Mouse (Mus musculus): ENCODE measurements at regions not wholly inside any gene's neighbourhood (a gene's known extent, or its start where the extent isn't known, plus 50 kb on each side); places are given as distances from the start of the nearest gene placed in this dataset.

DNA sequence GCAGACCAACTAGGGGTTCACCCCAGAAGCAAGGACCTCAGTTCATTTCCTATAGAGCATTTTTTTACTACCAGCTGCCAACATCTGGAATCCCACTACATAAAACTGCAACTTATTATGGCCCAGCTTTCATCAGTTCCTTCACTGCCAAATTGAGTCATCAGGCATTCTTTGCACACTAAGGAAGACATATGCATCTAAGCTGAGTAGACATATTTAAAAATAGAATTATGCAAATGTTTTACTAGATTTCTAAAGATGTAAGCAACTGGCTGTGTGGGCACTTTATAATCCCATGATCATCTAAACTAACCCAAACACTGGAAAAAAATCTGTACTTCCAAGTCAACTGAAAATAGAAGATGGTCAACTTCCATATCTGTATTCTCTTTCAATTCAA lies 415.9 kb upstream of the Rarb start:
- ATAC-seq (replicated peaks; ENCODE audit: poor library complexity, severe bottlenecking), result no peak

GRCm38 (mm10) chr14:17211502-17211901 lies 392.5 kb upstream of the Rarb start:
- no peak for ATAC-seq (replicated peaks; ENCODE audit: poor library complexity, severe bottlenecking)

GRCm38 (mm10) chr14:17205691-17206090 lies 386.7 kb upstream of the Rarb start:
- ATAC-seq (replicated peaks; ENCODE audit: poor library complexity, severe bottlenecking), result no peak

- no peak for ATAC-seq (replicated peaks; ENCODE audit: poor library complexity, severe bottlenecking)
Observed at GRCm38 (mm10) chr14:17203251-17204015, 384.5 kb upstream of the Rarb start.

DNA sequence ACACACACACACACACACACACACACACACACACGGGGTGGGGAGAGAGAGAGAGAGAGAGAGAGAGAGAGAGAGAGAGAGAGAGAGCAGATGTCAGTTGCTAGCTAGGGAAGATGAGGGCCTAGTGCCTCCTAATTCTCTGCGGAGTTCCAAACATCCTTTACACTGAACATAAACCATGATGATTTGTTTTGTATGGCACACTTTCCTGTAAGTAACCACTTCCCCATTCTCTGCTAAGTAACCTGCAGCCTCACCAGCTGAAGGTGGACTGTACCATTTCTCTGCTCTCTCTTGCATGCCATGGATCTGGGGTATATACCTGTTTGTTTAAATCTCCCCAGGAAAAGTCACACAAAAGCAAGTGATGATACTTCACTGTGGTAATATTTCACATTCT lies 374.0 kb upstream of the Rarb start:
- ATAC-seq (replicated peaks; ENCODE audit: poor library complexity, severe bottlenecking), result no peak

DNA sequence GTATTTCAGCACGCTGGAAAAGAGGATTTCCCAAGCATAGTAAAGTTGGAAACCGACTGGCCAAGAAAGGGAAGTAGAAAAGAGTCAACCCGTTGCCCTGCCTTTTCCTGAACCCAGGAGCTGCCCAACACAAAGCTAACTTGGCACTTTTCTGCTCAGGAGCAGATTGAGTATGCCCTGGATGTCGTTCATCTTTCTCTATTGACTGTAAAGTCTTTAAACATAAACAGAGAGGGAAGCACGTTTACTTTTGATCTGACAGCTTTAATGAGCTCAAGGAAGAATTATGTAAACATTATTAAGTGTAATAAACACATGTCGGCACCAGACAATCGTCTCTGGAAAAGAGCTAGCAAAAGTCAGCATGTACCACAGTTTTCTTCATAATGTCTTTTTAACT lies 354.3 kb upstream of the Rarb start:
- peak; percentile 42 for ATAC-seq (replicated peaks; ENCODE audit: poor library complexity, severe bottlenecking)

- ATAC-seq (replicated peaks; ENCODE audit: poor library complexity, severe bottlenecking), result peak; percentile 93
Observed at GRCm38 (mm10) chr14:17172330-17173110, 353.6 kb upstream of the Rarb start.

DNA sequence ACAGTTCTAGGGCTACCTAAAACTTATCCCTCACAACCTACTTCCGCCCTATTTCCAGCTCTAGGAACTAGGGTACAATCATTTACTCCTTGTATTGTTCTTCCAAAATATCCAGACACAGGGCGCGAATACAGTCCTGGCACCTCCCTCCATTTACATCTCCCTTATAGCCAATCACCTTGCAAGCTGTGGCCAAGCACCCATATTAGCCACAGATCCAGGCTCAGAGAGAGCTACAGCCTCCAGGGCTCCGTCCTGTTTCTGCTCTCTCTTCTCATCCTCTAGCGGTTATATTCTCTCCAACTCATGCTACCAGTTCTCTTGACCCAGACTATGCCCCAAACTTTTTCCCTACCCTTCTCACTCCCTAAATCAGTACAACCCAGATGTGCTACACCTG lies 352.9 kb upstream of the Rarb start:
- no peak for ATAC-seq (replicated peaks; ENCODE audit: poor library complexity, severe bottlenecking)

GRCm38 (mm10) chr14:17158324-17158723 lies 339.4 kb upstream of the Rarb start:
- no peak for ATAC-seq (replicated peaks; ENCODE audit: poor library complexity, severe bottlenecking)

GRCm38 (mm10) chr14:17156402-17156954 lies 337.5 kb upstream of the Rarb start:
- no peak for ATAC-seq (replicated peaks; ENCODE audit: poor library complexity, severe bottlenecking)

- ATAC-seq (replicated peaks; ENCODE audit: poor library complexity, severe bottlenecking), result no peak
Observed at GRCm38 (mm10) chr14:17120679-17121078, 301.7 kb upstream of the Rarb start.

- ATAC-seq (replicated peaks; ENCODE audit: poor library complexity, severe bottlenecking), result no peak
Observed at GRCm38 (mm10) chr14:17106668-17107067, 287.7 kb upstream of the Rarb start.

DNA sequence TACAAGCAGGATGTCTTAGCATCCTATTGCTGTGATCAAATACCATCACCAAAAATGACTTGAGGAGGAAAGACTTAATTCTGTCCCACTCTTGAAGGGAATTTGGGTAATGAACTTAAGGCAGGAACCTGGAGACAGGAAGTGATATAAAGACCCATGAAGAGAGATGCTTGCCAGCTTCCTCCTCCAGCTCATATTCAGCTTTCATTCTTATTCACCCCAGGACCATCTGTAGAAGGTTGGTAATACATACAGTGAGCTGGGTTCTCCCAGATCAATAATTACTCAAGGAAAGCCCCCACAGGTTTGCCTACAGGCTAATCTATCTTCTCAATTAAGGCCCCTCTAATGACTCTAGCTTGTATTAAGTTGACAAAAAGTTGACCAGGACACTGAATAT lies 283.5 kb upstream of the Rarb start:
- ATAC-seq (replicated peaks; ENCODE audit: poor library complexity, severe bottlenecking), result no peak

DNA sequence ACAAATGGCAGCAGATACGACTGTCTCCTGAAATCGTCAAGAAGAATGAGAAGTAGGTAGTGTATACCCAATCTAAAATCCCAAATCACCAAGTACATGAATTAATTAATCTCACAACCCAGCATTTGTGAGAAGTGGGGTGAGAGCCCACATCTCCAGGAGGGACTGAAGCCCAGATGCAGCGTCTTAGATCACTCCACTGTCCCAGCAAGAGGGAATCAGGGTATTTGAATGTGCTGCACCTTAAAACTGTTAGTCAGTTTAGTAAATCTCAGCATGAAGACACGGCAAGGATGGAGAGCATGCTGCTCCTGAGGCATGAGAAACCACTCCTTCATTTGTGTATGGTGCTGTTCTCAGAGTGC lies 271.6 kb upstream of the Rarb start:
- ATAC-seq (replicated peaks; ENCODE audit: poor library complexity, severe bottlenecking), result no peak

GRCm38 (mm10) chr14:17089640-17090572 lies 270.9 kb upstream of the Rarb start:
- no peak for ATAC-seq (replicated peaks; ENCODE audit: poor library complexity, severe bottlenecking)

GRCm38 (mm10) chr14:17089089-17089634 lies 270.2 kb upstream of the Rarb start:
- no peak for ATAC-seq (replicated peaks; ENCODE audit: poor library complexity, severe bottlenecking)

GRCm38 (mm10) chr14:17087828-17088227 lies 268.9 kb upstream of the Rarb start:
- ATAC-seq (replicated peaks; ENCODE audit: poor library complexity, severe bottlenecking), result no peak

DNA sequence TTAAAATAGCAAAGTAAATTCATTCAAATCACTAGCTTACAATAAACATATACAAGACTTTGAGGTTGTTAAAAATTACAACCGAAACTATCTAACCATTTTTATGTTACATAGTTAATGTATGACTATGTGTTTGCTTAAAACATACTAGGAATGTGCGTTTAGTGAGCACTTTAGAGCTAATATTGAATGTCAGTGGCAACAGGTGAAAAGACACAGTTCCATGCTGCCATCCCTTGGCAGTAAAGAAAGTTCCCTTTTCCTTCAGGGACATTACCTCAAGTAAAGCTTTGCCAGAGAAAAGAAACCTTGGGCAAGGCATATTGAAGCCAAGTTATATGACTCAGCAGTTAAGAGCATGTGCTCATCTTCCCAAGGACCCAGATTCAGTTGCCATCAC lies 265.0 kb upstream of the Rarb start:
- no peak for ATAC-seq (replicated peaks; ENCODE audit: poor library complexity, severe bottlenecking)

DNA sequence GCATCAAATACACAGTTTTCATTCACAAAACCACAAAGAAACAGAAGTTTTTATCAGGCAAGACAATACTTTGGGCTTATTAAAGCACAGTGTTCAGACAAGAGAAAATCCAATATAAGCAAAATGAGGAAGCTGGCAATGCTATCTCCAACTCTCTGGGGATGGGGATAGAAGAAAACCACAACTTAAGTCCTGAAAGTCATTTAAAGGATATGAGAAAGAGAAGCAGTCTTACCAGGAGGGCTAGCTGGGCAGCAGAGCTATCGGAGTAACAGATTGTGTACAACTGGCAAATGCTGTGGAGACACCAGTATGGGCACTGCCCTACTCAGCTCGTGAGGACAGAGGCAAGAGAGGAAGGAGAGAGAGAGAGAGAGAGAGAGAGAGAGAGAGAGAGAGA lies 262.9 kb upstream of the Rarb start:
- ATAC-seq (replicated peaks; ENCODE audit: poor library complexity, severe bottlenecking), result peak; percentile 98

- no peak for ATAC-seq (replicated peaks; ENCODE audit: poor library complexity, severe bottlenecking)
Observed at GRCm38 (mm10) chr14:17079513-17079912, 260.6 kb upstream of the Rarb start.

All from granulocyte monocyte progenitor cell, adult 5-6 weeks (primary cell).